Mouse (Mus musculus) gastrocnemius, adult 2 months (tissue): ENCODE data around the gene Etv6. TPM values are rescaled to one million over a fixed set of nuclear protein-coding genes. Genes with fewer than 3 reads are reported as not detected.

Experiments
- DNase-seq: peaks from one replicate; pipeline ENCODE4 v3.0.0; 2022
- H3K27ac ChIP-seq: fragments of 200-600 bp; 2 replicates; pipeline ENCODE4 v1.8.1; 2022; ENCODE audit warnings: mild to moderate bottlenecking
- H3K4me3 ChIP-seq: fragments of 200-600 bp; 2 replicates; pipeline ENCODE4 v1.8.1; 2022; ENCODE audit warnings: mild to moderate bottlenecking, moderate library complexity
- CTCF ChIP-seq: fragments of 200-600 bp; IDR thresholded peaks from 2 replicates; pipeline ENCODE4 v1.8.1; 2022; ENCODE audit warnings: antibody characterized with exemption, mild to moderate bottlenecking, moderate library complexity
- intact Hi-C: fragments of 180-260 bp; cut with DNase I; formaldehyde crosslinking; loops from one replicate; pipeline ENCODE4 v1.15.1; 2025
- total RNA-seq, 2 experiments: library from RNA; stranded (reverse); gene quantifications; 2 replicates each; pipeline ENCODE4 v1.2.3; 2021

Gene Etv6
- total RNA-seq, 2 experiments from 2014 or later = 6.7 to 10.8 TPM

DNA sequence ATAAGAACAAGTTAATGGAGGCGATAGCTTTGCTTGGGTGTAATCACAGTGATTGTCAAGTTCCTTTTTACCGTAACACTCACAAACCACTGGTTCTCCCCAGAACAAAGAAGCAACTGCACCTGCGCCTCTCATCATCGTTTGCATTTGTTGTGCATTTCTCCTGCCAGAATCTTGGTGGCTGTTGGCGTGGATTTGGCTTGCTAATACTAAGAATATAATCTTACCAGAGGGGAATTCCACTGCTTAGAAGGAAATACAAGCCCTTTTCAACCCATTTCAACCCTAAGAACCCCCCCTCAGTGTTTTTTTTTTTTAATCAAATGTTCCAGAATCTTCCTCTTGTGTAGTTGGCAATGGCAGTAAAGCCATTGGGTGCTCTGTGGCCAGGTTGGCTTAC lies 87.4 kb downstream of the Etv6 start:
- Histone ChIP-seq H3K27ac (no peak overlapping the region), H3K4me3 (no peak overlapping the region)
- DNase-seq = no peak
- no peak for TF ChIP-seq CTCF
- intact Hi-C loops = no loop called here

DNA sequence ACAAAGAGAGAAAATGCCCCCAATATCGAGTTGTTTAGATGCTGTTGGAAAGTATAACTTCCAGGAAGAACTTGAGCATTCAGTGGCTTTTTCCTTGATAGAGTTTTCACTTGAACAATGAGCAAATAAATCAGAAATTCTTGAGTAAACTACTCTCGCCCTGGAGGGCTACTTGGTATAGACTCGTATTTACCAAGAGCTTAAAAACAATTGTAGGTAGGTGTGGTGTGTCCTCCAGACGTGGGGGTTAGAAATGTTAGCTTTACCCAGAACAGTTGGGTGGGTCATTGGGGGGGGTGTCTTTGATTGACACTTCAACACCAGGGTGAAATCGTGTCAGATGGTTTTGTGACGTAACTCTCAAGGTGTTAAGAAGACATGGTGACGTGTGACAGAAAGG lies 88.0 kb downstream of the Etv6 start:
- intact Hi-C loops = no loop called here
- no peak for TF ChIP-seq CTCF
- DNase-seq = no peak
- no peak overlapping the region for H3K27ac ChIP-seq
- no peak overlapping the region for H3K4me3 ChIP-seq

DNA sequence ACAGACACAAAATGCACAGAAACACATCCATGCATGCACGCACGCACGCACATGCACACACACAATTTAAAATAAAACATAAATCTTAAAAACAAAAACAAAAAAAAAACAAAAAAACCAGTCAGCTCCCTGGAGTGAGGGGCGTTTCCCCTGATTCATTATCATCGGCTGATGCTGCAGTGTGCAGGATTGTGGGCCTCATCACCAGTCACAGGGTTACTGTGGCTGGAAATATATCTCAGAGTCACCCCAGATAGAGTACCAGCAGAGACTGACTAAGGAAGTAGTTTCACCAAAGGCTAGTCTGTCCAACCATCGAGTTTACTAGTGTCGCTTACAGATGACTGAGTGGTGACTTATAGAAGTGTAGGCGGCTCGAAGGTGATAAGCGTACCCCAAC lies 88.8 kb downstream of the Etv6 start:
- intact Hi-C loops = no loop called here
- H3K27ac ChIP-seq = no peak overlapping the region
- no peak for TF ChIP-seq CTCF
- DNase-seq = no peak
- H3K4me3 ChIP-seq = no peak overlapping the region

- Histone ChIP-seq H3K27ac (no peak overlapping the region), H3K4me3 (no peak overlapping the region)
- TF ChIP-seq CTCF = no peak
- no peak for DNase-seq
- intact Hi-C loops = no loop called here
These were observed 92.5 kb downstream of the Etv6 start for GRCm38 (mm10) chr6:134127996-134128395.

DNA sequence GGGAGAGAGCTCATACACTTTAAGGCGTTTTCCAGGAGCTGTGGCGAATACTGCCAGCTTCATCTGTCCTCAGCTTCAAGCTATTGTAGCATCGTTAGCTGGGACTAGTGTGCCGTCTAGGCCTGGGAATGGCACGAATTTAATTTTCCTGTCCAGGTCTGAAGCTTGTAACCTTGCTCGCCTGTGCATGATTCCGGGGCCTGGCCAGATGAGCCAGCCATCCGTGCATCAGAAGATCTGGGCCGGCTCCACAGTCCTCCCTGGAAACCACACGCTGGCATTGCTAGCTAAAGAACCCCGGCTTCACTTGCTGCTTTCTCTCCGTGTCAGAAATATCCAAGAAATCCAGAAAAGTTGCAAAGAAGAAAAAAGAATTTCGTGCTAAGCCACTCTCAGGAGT lies 93.1 kb downstream of the Etv6 start:
- Histone ChIP-seq H3K27ac (no peak overlapping the region), H3K4me3 (no peak overlapping the region)
- TF ChIP-seq CTCF = no peak
- DNase-seq = no peak
- intact Hi-C loops = no loop called here

DNA sequence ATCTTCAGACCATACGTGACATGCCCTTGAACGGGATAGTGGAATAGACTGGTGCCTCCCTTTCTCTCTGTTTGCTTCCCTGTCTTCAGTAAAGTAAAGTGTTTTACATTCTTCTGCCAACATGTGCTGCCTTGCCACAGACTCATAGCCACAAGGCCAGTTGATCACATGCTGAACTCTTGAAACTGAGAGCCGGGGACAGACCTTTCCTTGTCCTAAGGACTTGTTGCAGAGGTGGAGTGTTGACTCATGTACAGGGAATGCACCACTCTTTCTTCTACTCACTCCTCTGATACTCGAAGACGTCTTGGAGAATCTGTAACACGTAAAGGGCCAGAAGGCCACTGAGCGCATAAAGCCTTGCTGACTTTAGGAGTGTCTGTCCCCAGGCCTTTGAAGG lies 94.3 kb downstream of the Etv6 start:
- intact Hi-C loops = no loop called here
- Histone ChIP-seq H3K4me3 (no peak overlapping the region), H3K27ac (no peak overlapping the region)
- TF ChIP-seq CTCF = no peak
- no peak for DNase-seq

DNA sequence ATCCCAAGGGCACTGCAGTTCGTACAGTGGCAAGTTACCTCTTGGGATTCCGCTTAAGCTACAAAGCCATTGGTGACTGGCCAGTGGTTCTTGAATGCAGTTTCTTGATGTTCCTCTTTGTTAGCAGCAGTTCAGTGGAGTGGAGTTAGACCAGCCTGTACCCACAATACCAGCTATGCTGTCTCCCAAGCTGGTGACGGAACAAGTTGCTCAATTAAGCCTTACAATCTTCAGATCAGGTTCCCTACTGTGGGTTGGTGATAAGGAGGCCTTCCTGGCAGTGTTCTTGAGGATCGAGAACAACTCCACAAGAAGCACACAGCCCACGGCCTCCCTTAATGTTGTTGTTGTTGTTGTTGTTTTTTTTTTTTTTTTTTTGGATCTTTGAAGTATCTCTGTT lies 95.3 kb downstream of the Etv6 start:
- H3K4me3 ChIP-seq = no peak overlapping the region
- TF ChIP-seq CTCF = no peak
- H3K27ac ChIP-seq = no peak overlapping the region
- intact Hi-C loops = no loop called here
- no peak for DNase-seq

DNA sequence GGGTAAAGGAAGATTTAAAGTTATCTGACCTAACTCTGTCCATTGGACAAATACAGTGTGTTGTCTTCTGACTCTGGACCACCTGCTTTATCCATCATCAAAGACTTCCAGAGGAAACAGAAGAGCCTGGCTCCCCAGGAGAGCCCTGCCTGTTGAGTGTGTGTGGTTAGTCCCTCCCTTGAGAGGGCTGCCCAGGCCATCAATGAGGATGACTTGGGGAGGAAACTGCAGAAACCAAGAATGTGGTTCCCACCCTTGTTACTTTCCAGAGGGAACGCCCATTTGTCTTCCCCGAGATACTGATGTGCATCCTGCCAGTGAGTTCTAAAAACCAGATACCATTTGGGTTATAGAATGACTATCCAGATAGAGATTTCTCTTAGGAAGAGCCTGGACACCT lies 96.1 kb downstream of the Etv6 start:
- DNase-seq = no peak
- intact Hi-C loops = no loop called here
- no peak for TF ChIP-seq CTCF

GRCm38 (mm10) chr6:134133756-134134155 lies 98.3 kb downstream of the Etv6 start:
- Histone ChIP-seq H3K27ac (no peak overlapping the region), H3K4me3 (no peak overlapping the region)
- TF ChIP-seq CTCF = no peak
- DNase-seq = no peak
- intact Hi-C loops = no loop called here

More for the DNA sequence above, 96.1 kb downstream of the Etv6 start:
- Histone ChIP-seq H3K4me3 (no peak overlapping the region), H3K27ac (no peak overlapping the region)

- intact Hi-C loops = no loop called here
- no peak for TF ChIP-seq CTCF
- H3K27ac ChIP-seq = no peak overlapping the region
- H3K4me3 ChIP-seq = no peak overlapping the region
- DNase-seq = no peak
These were observed 99.4 kb downstream of the Etv6 start for GRCm38 (mm10) chr6:134134821-134135323.

- intact Hi-C loops = no loop called here
- no peak overlapping the region for H3K4me3 ChIP-seq
- H3K27ac ChIP-seq = no peak overlapping the region
- DNase-seq = no peak
- no peak for TF ChIP-seq CTCF
These were observed 100.8 kb downstream of the Etv6 start for GRCm38 (mm10) chr6:134136315-134136714.

DNA sequence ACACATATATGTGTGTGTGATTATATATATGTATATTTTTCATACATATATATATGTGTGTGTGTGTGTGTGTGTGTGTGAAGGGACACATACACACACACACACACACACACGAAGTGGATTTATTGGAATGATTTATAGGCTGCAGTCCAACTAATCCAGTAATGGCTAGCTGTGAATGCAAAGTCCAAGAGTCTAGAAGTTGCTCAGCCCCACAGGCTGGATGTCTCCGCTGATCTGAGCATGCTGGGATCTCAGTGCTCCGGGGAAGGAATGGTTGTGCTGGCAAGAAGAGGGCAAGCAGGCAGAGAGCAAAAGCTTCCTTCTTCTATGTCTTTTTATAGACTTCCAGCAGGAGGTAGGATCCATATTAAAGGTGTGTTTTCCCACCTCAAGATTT lies 103.9 kb downstream of the Etv6 start:
- TF ChIP-seq CTCF = no peak

DNA sequence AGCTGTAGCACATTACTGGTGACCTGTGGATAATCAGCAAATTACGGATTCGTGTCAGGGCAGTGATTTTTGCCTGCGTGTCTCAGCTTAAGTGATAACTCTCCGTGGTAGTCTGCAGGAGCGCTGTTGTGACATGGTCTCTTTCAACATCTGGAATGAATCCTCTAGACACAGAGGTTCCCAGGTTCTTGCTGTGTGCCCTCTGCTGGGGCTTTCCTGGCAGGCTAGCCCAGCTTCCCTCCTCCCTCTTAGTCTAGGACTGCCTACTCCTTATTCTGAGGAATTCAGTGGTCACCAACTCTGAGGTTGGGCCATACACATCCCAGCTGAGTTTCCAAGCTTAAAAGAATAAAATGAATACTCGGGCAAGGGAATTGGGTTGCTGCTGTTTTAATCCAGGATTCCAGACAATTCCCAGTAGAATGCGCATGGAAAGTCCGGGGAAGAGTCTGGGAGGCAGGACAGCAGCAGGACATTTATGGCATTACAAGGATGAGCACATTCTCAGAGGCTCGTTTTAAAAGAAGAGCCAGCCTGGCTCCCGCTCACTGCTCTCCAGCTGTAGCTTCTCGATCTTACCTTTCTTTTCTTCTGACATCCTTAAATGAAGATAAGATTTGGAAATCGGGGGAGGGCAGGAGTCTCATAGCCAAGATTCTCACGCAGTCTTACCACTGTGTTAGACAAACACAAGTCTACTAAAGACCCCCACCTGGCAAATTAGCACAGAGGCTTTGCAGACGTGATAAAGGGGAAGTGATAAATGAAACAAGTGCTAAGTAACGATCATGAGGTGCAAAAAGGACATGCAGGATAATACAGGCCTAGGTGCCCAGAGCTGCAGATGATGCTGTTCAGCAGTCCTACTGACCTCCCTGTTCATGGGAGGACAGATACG lies 105.5 kb downstream of the Etv6 start:
- Histone ChIP-seq H3K4me3 (no peak overlapping the region), H3K27ac (peak overlapping the region; percentile 67)
- intact Hi-C loops = no loop called here
- TF ChIP-seq CTCF = peak; percentile 8; the same call in 1 of the 2 replicates
- peak; percentile 37 for DNase-seq

More for the DNA sequence above, 103.9 kb downstream of the Etv6 start:
- intact Hi-C loops = no loop called here
- no peak overlapping the region for H3K27ac ChIP-seq
- DNase-seq = no peak
- H3K4me3 ChIP-seq = no peak overlapping the region

DNA sequence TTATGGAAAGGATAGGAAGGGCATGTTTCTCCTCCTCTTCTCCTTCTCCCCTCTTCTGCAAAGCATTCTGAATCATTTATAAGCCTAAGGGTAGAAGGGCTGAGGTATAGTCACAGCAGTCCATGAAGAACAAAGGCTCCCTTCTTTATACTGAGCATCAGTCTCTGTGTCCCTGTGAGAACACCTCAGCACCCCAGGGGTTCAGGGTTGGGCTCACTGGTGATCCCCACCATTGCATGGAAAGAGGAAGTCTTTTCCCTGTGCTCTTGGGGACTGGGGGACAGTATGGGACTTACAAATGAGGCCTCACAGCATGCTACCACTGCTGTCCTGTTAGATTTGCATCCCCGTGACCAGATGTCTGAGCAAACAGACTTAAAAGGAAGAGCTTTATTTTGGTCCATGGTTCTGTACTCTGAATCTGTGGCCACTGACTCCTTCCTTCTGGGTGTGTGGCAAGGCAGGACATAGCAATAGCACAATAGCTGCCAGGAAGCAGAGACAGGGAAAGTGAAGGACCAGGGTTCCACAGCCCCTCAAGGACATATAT lies 106.2 kb downstream of the Etv6 start:
- intact Hi-C loops = no loop called here
- Histone ChIP-seq H3K27ac (peak overlapping the region; percentile 67), H3K4me3 (no peak overlapping the region)
- DNase-seq = no peak
- no peak for TF ChIP-seq CTCF
